Mouse (Mus musculus) embryonic facial prominence, embryonic 15.5 days (tissue): ENCODE measurements around the gene Dscam. TPM values are rescaled to one million over a fixed set of nuclear protein-coding genes. Genes with fewer than 3 reads are reported as not detected.

ENCODE experiments used
- ATAC-seq: fragments of 200-750 bp; cut with Nextera tagmentation; 2 replicates; pipeline ENCODE4 v1.8.0; 2017; ENCODE audit warnings: low read depth, moderate TSS enrichment; ENCODE audit not compliant: insufficient number of reproducible peaks, low FRiP score, low TSS enrichment
- H3K27ac ChIP-seq: fragments of 300-500 bp; sonication (generic); replicated peaks from 2 replicates; pipeline ENCODE4 v1.5.1; 2015; ENCODE audit warnings: mild to moderate bottlenecking, inconsistent platforms
- H3K27me3 ChIP-seq: fragments of 300-500 bp; sonication (generic); 2 replicates; pipeline ENCODE4 v1.6.1; 2015; ENCODE audit warnings: inconsistent platforms
- H3K36me3 ChIP-seq: fragments of 300-500 bp; sonication (generic); 2 replicates; pipeline ENCODE4 v1.6.1; 2015; ENCODE audit warnings: mild to moderate bottlenecking, inconsistent platforms
- H3K4me1 ChIP-seq: fragments of 300-500 bp; sonication (generic); 2 replicates; pipeline ENCODE4 v1.6.1; 2015; ENCODE audit warnings: inconsistent platforms
- H3K4me2 ChIP-seq: fragments of 300-500 bp; sonication (generic); replicated peaks from 2 replicates; pipeline ENCODE4 v1.6.1; 2015; ENCODE audit warnings: mild to moderate bottlenecking, inconsistent platforms
- H3K4me3 ChIP-seq: fragments of 300-500 bp; sonication (generic); replicated peaks from 2 replicates; pipeline ENCODE4 v1.5.1; 2015; ENCODE audit warnings: mild to moderate bottlenecking, inconsistent platforms
- H3K9ac ChIP-seq: fragments of 300-500 bp; sonication (generic); 2 replicates; pipeline ENCODE4 v1.6.1; 2015; ENCODE audit warnings: inconsistent platforms
- H3K9me3 ChIP-seq: fragments of 300-500 bp; sonication (generic); replicated peaks from 2 replicates; pipeline ENCODE4 v1.6.1; 2016; ENCODE audit warnings: inconsistent platforms
- WGBS: fragments of 180-500 bp; shearing (Covaris S2); methylation state at CpG from one replicate; pipeline ENCODE4 v1.1.7; 2015; 5-methylcytosine and 5-hydroxymethylcytosine counted together
- polyA plus RNA-seq: library from polyadenylated mRNA; unstranded; fragments of >200 nt; fragmentation: Nextera tagmentation; extraction: Ambion mirVana; gene quantifications from 2 replicates; pipeline ENCODE4 v1.2.1, GENCODE M21; 2015

Dscam gene
- 0.31 and 0.34 TPM in 2 replicates for polyA plus RNA-seq

DNA sequence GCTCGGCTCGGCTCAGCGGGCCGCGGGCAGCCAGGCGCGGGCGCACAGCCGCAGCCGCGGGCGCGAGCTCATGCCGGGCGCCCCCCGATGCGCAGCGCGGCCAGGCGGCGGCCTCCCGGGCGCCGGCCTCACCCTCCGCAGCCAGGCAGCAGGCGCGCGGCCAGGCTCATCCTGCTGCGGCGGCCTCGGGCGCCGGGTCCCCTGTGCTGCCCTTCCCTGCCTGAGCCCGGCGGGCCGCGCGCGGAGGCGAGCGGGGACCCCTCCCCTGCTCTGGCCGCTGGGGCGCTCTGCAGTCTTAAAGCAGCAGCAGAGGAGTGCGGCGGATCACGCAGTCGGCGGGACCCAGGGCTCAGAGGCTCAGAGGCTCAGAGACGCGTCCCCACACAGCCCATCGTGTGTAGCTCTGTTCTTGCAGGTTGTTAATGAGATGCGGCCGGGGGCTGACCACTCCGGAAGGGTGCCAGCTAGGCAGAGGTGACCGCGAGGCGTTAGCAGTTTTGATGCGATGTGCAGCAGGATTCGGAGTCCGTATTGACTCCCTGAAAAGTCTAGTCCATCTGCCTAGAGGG, at the start of gene Dscam:
TSS of gene Dscam (minus strand) at position 240 of the 569 bp plus-strand sequence.
- Histone ChIP-seq H3K4me3 (peak within 1 kb of the TSS; percentile 48), H3K9ac (no peak within 1 kb of the TSS; the same call in 1 of the 2 replicates), H3K36me3 (no peaks in the 10 kb centered on the region), H3K9me3 (no peaks in the 10 kb centered on the region), H3K4me2 (peak within 1 kb of the TSS; percentile 95), H3K27ac (no peak within 1 kb of the TSS), H3K4me1 (peaks cover 13% of the 10 kb centered on the region), H3K27me3 (peaks cover 71% of the 10 kb centered on the region)
- under 1% methylated on average over 48 of the region's 60 CpGs for WGBS
- ATAC-seq: peak; percentile 26; the same call in 1 of the 2 replicates

DNA sequence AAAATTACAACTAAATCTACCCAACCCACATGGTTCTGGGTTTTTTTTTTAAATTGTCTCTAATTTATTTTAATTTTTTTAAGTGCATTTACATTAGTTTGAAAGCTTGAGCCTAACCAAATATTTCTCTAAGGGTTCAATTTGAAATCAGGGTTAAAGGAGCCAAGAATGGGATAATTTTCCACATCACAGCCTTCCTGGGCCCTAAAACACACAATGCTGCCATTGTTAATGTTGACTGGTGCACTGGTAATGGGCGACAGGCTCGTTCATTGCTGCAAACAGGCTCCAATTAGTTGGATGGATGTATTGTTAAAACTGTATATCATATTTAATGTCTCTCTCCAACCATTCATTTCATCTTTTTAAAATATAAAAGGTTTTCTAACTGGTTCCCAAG, 48.8 kb upstream of the Dscam start:
- no peak overlapping the region for H3K4me3 ChIP-seq
- H3K36me3 ChIP-seq: no peaks in the 10 kb centered on the region
- H3K4me1 ChIP-seq: no peaks in the 10 kb centered on the region
- H3K9ac ChIP-seq: no peak overlapping the region
- no peak for ATAC-seq
- no peak overlapping the region for H3K4me2 ChIP-seq
- no peak overlapping the region for H3K27ac ChIP-seq
- WGBS: 45% methylated on average over 2 of the region's 2 CpGs
- H3K27me3 ChIP-seq: no peaks in the 10 kb centered on the region
- no peaks in the 10 kb centered on the region for H3K9me3 ChIP-seq

DNA sequence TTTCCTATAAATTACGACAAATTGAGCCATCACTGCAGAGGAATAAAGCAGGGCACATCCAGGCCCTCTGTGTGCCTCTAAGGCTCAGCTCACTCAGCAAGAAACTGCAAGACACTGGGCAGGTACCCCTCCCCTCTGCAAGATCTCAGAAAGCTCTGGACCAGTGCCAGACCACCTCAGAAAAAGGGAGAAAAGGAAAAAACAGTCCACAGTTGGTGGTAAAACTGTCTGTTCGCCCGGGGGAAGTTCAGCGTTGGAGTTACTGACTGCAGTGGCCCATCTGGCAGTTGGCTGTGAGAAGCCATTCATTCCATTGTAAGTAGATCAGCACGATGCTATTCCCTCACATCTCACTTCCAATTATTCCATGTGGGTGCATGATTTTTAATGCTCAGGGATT, 39.4 kb upstream of the Dscam start:
- Histone ChIP-seq H3K36me3 (no peaks in the 10 kb centered on the region), H3K4me1 (no peaks in the 10 kb centered on the region), H3K9me3 (no peaks in the 10 kb centered on the region), H3K4me3 (no peak overlapping the region), H3K27ac (no peak overlapping the region), H3K4me2 (no peak overlapping the region), H3K9ac (no peak overlapping the region), H3K27me3 (no peaks in the 10 kb centered on the region)
- ATAC-seq: no peak
- 26% methylated on average over 5 of the region's 5 CpGs for WGBS

DNA sequence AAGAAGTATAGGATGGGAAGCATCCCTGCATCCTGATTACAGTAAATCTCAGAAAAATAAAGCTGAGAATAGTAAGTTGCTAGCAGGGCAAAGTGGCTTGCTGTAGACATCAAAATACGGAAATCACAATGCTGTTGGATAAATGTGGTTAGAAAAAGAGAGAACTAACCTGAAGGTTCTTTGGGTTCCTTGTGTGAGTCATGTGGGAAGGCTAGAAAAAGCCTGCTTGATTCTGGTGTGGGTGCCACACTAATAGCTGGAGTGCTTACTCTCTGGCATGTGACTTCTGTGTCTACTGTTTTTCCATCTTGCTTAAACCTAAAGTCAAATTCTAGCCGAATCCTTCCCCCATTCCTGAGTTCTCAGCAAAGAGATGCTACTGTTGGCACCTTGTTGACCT, 37.7 kb upstream of the Dscam start:
- Histone ChIP-seq H3K36me3 (no peaks in the 10 kb centered on the region), H3K9me3 (no peaks in the 10 kb centered on the region), H3K4me2 (no peak overlapping the region), H3K9ac (no peak overlapping the region), H3K27me3 (no peaks in the 10 kb centered on the region), H3K4me3 (no peak overlapping the region), H3K27ac (no peak overlapping the region), H3K4me1 (no peaks in the 10 kb centered on the region)
- WGBS: 60% methylated on average over 2 of the region's 2 CpGs
- ATAC-seq: no peak

DNA sequence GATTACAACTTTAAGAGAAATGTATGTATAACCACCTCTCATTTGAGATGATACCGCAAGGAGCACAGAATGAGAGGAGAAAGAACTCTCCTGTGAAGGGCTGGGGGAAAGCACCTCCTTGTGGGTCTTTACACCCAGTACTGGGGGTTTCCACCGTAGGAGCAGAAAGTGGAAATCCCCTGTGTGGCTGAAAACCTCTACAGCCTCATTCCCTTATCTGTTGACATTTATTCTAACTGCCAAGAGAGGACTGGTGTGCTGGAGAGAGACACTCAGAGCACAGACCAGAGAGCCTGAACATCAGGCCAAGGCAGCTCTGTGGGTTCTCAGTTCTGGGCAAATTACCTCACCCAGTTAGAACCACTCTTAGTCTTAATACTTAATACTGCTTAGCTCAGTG, 33.5 kb upstream of the Dscam start:
- Histone ChIP-seq H3K27ac (no peak overlapping the region), H3K9me3 (no peaks in the 10 kb centered on the region), H3K9ac (no peak overlapping the region), H3K4me1 (no peaks in the 10 kb centered on the region), H3K36me3 (no peaks in the 10 kb centered on the region), H3K4me2 (no peak overlapping the region), H3K27me3 (no peaks in the 10 kb centered on the region), H3K4me3 (no peak overlapping the region)
- WGBS: 78% methylated on average over 2 of the region's 2 CpGs
- ATAC-seq: no peak

DNA sequence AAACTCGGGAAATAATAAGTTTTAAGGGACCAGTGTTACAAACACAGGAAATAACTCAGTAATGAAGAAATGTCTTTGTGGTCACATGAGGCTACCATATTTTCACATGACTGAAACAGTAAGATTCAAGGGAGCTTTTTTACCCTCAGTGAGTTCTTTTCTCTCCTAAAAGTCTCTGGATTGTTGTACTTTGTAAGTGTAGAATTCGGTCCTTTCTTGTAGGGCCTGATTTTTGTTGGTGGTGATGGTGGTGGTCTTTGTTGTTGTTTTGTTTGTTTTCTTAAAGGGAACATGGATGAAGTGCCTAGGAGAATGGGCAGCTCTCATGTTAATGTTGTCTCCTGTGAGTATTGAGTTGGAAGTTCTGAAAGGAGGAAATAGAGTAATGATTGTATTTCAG, 33.0 kb upstream of the Dscam start:
- Histone ChIP-seq H3K9me3 (no peaks in the 10 kb centered on the region), H3K4me3 (no peak overlapping the region), H3K4me2 (no peak overlapping the region), H3K27me3 (no peaks in the 10 kb centered on the region), H3K36me3 (no peaks in the 10 kb centered on the region), H3K9ac (no peak overlapping the region), H3K27ac (no peak overlapping the region), H3K4me1 (no peaks in the 10 kb centered on the region)
- WGBS: 91% methylated on average over 2 of the region's 2 CpGs
- ATAC-seq: no peak

DNA sequence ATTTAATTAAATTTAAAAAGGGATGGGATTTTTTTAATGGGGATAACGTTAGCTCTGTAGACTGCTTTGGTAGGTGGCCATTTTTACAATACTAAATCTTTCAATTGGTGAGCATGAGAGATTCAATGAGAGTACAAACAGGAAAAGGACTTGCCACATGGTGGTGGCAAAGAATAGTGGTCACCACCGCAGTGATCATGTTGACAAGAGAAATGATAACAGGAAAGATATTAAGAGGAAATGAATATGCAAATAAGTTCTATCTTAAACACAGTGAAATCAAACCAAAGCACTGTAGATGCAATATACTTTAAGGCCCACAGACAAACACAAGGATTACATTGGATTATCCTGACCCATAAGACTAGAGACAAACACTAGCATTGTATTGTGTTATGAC, 24.1 kb upstream of the Dscam start:
- no peaks in the 10 kb centered on the region for H3K27me3 ChIP-seq
- WGBS: 82% methylated on average over 2 of the region's 2 CpGs

DNA sequence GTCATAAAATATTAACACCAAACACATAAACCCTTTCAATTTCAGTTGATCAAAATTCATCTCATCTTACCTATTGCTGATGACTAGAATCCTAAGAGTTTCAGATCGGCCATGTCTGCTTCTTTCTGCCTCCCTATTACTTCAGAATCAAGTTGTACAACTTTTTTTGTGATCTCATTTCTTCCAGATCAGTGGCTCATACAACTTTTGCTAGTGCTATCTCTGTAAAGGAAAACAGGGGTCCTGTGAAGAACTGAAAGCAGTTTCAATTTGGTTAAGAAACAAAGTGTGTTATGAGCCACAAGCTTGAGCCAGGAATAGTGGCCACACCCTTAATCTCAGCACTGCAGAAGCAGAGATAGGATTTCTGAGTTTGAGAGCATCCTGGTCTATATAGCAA, 23.6 kb upstream of the Dscam start:
- no peak overlapping the region for H3K4me3 ChIP-seq
- ATAC-seq: no peak
- 88% methylated on average over 1 of the region's 1 CpGs for WGBS

More for the DNA sequence above, 24.1 kb upstream of the Dscam start:
- H3K27ac ChIP-seq: no peak overlapping the region
- no peaks in the 10 kb centered on the region for H3K36me3 ChIP-seq
- H3K4me3 ChIP-seq: no peak overlapping the region
- no peaks in the 10 kb centered on the region for H3K4me1 ChIP-seq
- H3K4me2 ChIP-seq: no peak overlapping the region
- ATAC-seq: no peak
- H3K9me3 ChIP-seq: no peaks in the 10 kb centered on the region
- no peak overlapping the region for H3K9ac ChIP-seq

DNA sequence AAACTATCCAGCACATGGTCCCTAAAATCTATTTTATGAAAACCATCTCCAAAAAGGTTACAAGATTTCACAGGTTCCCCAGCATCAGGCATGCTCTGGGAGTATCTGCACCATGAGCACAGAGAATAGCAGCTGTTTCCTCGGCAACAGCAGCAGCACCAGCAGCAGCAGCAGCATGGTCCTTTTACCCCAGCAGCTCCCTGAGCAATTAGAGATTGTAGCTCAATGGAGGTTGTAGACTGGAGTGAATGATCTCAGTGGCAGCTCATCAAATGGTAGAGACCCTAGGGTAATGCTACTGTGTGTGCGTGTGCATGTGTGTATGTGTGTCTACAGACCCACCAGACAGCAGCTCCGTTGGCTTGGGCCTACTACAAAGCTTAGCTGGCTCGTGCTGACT, 21.7 kb upstream of the Dscam start:
- Histone ChIP-seq H3K27me3 (no peaks in the 10 kb centered on the region), H3K9ac (no peak overlapping the region)
- WGBS: 74% methylated on average over 4 of the region's 4 CpGs

More for the DNA sequence above, 23.6 kb upstream of the Dscam start:
- Histone ChIP-seq H3K27ac (no peak overlapping the region), H3K27me3 (no peaks in the 10 kb centered on the region), H3K9me3 (no peaks in the 10 kb centered on the region), H3K4me2 (no peak overlapping the region), H3K4me1 (no peaks in the 10 kb centered on the region), H3K9ac (no peak overlapping the region), H3K36me3 (no peaks in the 10 kb centered on the region)

DNA sequence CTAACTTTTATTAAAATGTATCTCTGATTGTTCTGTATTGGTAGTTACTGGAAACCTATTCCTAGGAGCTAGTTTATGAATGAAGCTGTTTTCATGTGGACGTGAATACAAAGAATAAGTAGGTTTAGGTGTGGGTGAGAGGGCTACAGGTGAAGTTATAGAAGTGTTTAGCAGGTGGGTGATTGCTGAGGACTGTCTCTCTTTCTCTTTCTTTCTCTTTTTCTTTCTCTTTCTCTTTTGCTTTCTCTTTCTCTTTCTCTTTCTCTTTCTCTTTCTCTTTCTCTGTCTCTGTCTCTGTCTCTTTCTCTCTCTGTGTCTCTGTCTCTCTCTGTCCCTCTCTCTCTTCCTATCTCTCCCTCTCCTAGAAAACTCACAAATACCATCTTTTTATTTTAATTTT, 20.1 kb upstream of the Dscam start:
- 73% methylated on average over 1 of the region's 1 CpGs for WGBS
- no peak overlapping the region for H3K4me3 ChIP-seq
- no peak overlapping the region for H3K27ac ChIP-seq
- H3K9ac ChIP-seq: no peak overlapping the region
- H3K27me3 ChIP-seq: no peaks in the 10 kb centered on the region
- ATAC-seq: no peak
- no peaks in the 10 kb centered on the region for H3K4me1 ChIP-seq
- H3K9me3 ChIP-seq: no peaks in the 10 kb centered on the region
- no peaks in the 10 kb centered on the region for H3K36me3 ChIP-seq
- no peak overlapping the region for H3K4me2 ChIP-seq

More for the DNA sequence above, 21.7 kb upstream of the Dscam start:
- H3K9me3 ChIP-seq: no peaks in the 10 kb centered on the region
- H3K36me3 ChIP-seq: no peaks in the 10 kb centered on the region
- H3K4me1 ChIP-seq: no peaks in the 10 kb centered on the region
- H3K27ac ChIP-seq: no peak overlapping the region
- H3K4me3 ChIP-seq: no peak overlapping the region
- ATAC-seq: no peak
- no peak overlapping the region for H3K4me2 ChIP-seq

DNA sequence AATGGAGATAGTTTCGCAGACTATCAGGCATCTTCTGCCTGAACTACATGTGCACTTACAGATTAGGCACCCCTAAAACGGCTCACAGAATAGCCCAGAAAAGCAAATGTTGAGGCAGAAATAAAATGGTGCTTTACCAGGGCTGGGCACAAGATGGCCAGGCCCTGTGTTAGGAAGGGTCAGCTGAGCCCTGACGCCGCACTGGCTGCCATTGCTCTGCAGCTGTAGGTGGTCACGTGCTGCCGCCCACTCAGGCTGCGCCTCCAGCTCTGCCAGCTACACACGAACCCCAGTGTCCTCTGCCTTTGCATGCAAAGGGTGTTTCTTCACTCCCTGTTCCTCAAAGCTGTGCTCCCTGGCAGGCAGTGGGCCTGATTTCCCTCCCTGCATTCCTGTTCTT, 948 bp upstream of the Dscam start:
- no peak overlapping the region for H3K9ac ChIP-seq
- H3K27ac ChIP-seq: no peak overlapping the region
- peaks cover 64% of the 10 kb centered on the region for H3K27me3 ChIP-seq
- ATAC-seq: no peak
- H3K4me2 ChIP-seq: no peak overlapping the region
- WGBS: 52% methylated on average over 8 of the region's 8 CpGs
- H3K4me3 ChIP-seq: no peak overlapping the region
- no peaks in the 10 kb centered on the region for H3K9me3 ChIP-seq
- H3K36me3 ChIP-seq: no peaks in the 10 kb centered on the region
- peaks cover 13% of the 10 kb centered on the region for H3K4me1 ChIP-seq

DNA sequence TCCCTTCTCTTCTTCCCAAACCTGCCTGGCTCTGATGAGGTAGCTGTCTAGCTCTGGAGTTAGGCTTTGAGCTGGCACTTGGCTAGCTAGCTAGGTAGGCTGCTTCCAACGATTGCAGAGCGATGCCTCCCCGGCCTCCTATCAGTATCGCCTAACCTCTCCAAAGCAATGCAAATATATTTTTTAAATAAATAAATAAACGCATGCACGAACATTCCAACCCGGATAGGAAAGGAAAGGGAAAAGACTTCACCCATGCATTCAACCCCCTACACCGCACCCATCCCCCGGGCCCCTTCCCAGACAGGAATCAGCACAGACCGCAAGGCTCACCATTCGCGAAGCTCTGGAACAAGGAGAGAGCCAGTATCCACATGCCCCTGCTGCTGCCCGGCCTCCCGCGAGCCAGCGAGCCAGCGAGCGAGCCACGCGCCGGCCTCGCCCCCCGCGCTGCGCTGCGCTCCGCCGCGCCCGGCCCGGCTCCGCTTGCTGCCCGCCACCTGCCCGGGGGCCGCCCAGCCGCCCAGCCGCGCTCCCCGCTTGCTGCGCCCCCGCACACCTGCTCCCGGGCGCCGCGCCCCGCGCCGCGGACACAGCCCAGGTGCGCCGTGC, 545 bp downstream of the Dscam start:
- H3K4me2 ChIP-seq: peak overlapping the region; percentile 95
- H3K36me3 ChIP-seq: no peaks in the 10 kb centered on the region
- peak overlapping the region; percentile 48 for H3K4me3 ChIP-seq
- no peaks in the 10 kb centered on the region for H3K9me3 ChIP-seq
- H3K27me3 ChIP-seq: peaks cover 76% of the 10 kb centered on the region
- no peak for ATAC-seq
- 2% methylated on average over 45 of the region's 51 CpGs for WGBS
- peaks cover 18% of the 10 kb centered on the region for H3K4me1 ChIP-seq
- H3K27ac ChIP-seq: no peak overlapping the region
- no peak overlapping the region; the same call in 1 of the 2 replicates for H3K9ac ChIP-seq
